In genomic region chr6:135789603-135790170, GRCm38 (mm10) we compare ENCODE assay signal across 22 mouse cellular contexts.
DNase-seq lines count a peak whose midpoint lies in the region; ATAC-seq lines count a peak whose summit lies in the region.
"Had no signal": no experiment of that assay in that cellular context is flagged by ENCODE, and none has a peak within 500 bp of the region (broad histone marks: within the 10 kb centered on the region; RNA-seq: fewer than 3 reads in every experiment).

No protein-coding gene starts in this region.

- WGBS in lung, embryonic 16.5 days, result 59% methylated on average over 11 of the region's 11 CpGs
- WGBS in hindbrain, embryonic 14.5 days, result 77% methylated on average over 11 of the region's 11 CpGs

- no peak overlapping the region for H3K4me2 ChIP-seq in lung, embryonic 16.5 days (ENCODE audit: low read depth, low read length)
- no peak overlapping the region for H3K4me2 ChIP-seq in hindbrain, embryonic 14.5 days (replicated peaks)
- H3K4me2 ChIP-seq: heart, embryonic 12.5 days; hindbrain, embryonic 13.5 days; liver, embryonic 12.5 days; midbrain, embryonic 11.5 days; neural tube, embryonic 12.5 days had no signal

- H3K27me3 ChIP-seq in lung, embryonic 16.5 days (ENCODE audit: control insufficient read depth, insufficient read depth, low read depth, low read length), result no peaks in the 10 kb centered on the region
- H3K27me3 ChIP-seq in hindbrain, embryonic 14.5 days (ENCODE audit: control insufficient read depth, insufficient read depth, low read length), result no peaks in the 10 kb centered on the region
- H3K27me3 ChIP-seq: heart, embryonic 12.5 days; hindbrain, embryonic 13.5 days; liver, embryonic 12.5 days; neural tube, embryonic 12.5 days had no signal

- no peak overlapping the region for H3K27ac ChIP-seq in lung, embryonic 16.5 days (ENCODE audit: low read length)
- no peak overlapping the region for H3K27ac ChIP-seq in hindbrain, embryonic 14.5 days
- H3K27ac ChIP-seq: hindbrain, embryonic 13.5 days; limb, embryonic 10.5 days; liver, embryonic 12.5 days; macrophage; neural tube, embryonic 12.5 days had no signal

- H3K9me3 ChIP-seq in lung, embryonic 16.5 days (ENCODE audit: control insufficient read depth, low read length), result no peaks in the 10 kb centered on the region
- H3K9me3 ChIP-seq in hindbrain, embryonic 14.5 days (ENCODE audit: control insufficient read depth, low read length), result no peaks in the 10 kb centered on the region
- H3K9me3 ChIP-seq: heart, embryonic 12.5 days; hindbrain, embryonic 13.5 days; limb, embryonic 10.5 days; liver, embryonic 12.5 days; neural tube, embryonic 12.5 days had no signal

- H3K9ac ChIP-seq in lung, embryonic 16.5 days (ENCODE audit: low read length), result no peak overlapping the region
- H3K9ac ChIP-seq in hindbrain, embryonic 14.5 days, result no peak overlapping the region
- H3K9ac ChIP-seq: heart, embryonic 12.5 days; hindbrain, embryonic 13.5 days; liver, embryonic 12.5 days; neural tube, embryonic 12.5 days had no signal

- H3K4me3 ChIP-seq in lung, embryonic 16.5 days (ENCODE audit: low read length), result no peak overlapping the region
- no peak overlapping the region for H3K4me3 ChIP-seq in hindbrain, embryonic 14.5 days (replicated peaks; ENCODE audit: low read length)
- H3K4me3 ChIP-seq: heart, embryonic 12.5 days; hindbrain, embryonic 13.5 days; limb, embryonic 10.5 days; liver, embryonic 12.5 days; neural tube, embryonic 12.5 days had no signal

- H3K4me1 ChIP-seq in lung, embryonic 16.5 days (replicated peaks; ENCODE audit: control insufficient read depth, insufficient read depth, low read length), result peaks cover 9% of the 10 kb centered on the region
- H3K4me1 ChIP-seq in hindbrain, embryonic 14.5 days (replicated peaks; ENCODE audit: control insufficient read depth, insufficient read depth, low read length), result no peaks in the 10 kb centered on the region
- H3K4me1 ChIP-seq: limb, embryonic 10.5 days; liver, embryonic 12.5 days; neural tube, embryonic 12.5 days had no signal

- peak; percentile 25 for DNase-seq in kidney, adult 11 months
- no peak for DNase-seq in kidney, postnatal 25 days
- no peak for DNase-seq in lung, postnatal 25 days (ENCODE audit: low spot score)
- DNase-seq in kidney, adult 9 months, result peak; percentile 13
- DNase-seq in kidney, postnatal 36 days, result peak; percentile 12 to 13
- no peak for DNase-seq in hindbrain, embryonic 14.5 days (ENCODE audit: low spot score)
- DNase-seq: adrenal gland, postnatal 36 days; B cell, adult 2 months; cerebellum, adult 18-20 months; cerebellum, postnatal 25 days; heart, postnatal 14 days; layer of hippocampus, postnatal 36 days; thymus, postnatal 36 days had no signal

- no peaks in the 10 kb centered on the region for H3K36me3 ChIP-seq in lung, embryonic 16.5 days (ENCODE audit: control insufficient read depth, insufficient read depth, low read length)
- H3K36me3 ChIP-seq in hindbrain, embryonic 14.5 days (replicated peaks; ENCODE audit: control insufficient read depth, insufficient read depth), result no peaks in the 10 kb centered on the region
- H3K36me3 ChIP-seq: heart, embryonic 12.5 days; hindbrain, embryonic 13.5 days; limb, embryonic 10.5 days; liver, embryonic 12.5 days; neural tube, embryonic 12.5 days had no signal

- ATAC-seq in lung, embryonic 16.5 days (ENCODE audit: low read depth), result 0 out of 2 replicates have a peak, but pooled peaks have one; percentile 31
- ATAC-seq in frontal cortex, adult (ENCODE audit: low TSS enrichment), result no peak
- no peak for ATAC-seq in hindbrain, embryonic 14.5 days (ENCODE audit: low FRiP score)
- ATAC-seq: liver, embryonic 12.5 days had no signal

Comparison
In these comparisons a context has a peak if more than half of its experiments do, and no peak if none do; other contexts are left out.
1. DNase-seq: peak in kidney, adult 11 months (single experiment), kidney, adult 9 months (single experiment) and kidney, postnatal 36 days (2 of 2); none in kidney, postnatal 25 days (0 of 2), lung, postnatal 25 days (single experiment) and hindbrain, embryonic 14.5 days (single experiment).